Mouse (Mus musculus): ENCODE measurements at regions not wholly inside any gene's neighbourhood (a gene's known extent, or its start where the extent isn't known, plus 50 kb on each side); places are given as distances from the start of the nearest gene placed in this dataset.
"Not testable (repeated sequence)": the region's sequence is repeated elsewhere in the genome, so short reads cannot be mapped to it uniquely, and the experiment has no call there.

DNA sequence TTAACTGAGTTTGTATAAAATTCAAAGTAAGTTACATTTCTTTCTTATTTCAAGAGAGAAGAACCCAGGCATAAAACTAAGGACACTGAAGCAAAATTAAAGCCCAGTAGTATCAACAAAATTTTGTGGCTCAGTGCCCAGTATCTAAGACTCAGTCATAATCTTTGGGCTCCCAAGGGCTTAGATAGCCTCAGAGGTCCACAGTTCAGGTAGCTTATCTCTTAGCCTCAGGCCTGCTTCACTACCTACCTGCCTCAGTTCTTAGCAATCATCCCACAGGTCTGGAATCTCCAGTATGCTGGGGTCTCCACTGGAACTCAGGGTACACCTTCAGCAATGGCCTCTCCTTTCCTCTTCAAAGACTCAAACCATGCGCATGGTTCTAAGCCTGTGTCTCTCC, 531.4 kb upstream of the Olfr1507 start:
- not testable (repeated sequence) for DNase-seq (ENCODE audit: extremely low spot score)

DNA sequence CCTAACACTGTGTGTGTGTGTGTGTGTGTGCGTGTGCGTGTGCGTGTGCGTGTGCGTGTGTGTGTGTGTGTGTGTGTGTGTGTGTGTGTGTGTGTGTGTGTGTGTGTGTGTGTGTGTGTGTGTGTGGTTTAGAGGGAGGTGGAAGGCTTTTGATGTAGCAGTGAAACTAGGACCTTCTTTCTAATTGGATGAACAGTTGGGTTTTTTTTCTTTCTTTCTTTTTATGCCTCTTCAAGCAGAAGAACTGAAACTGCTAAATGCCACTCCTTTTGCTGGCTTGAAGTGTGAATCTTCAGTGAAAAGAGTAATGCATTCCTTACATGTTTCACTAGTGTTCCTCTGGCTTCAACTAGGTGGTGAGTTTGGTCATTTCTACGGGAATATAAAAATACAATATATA, 524.6 kb upstream of the Olfr1507 start:
- DNase-seq (ENCODE audit: extremely low spot score), result not testable (repeated sequence)

DNA sequence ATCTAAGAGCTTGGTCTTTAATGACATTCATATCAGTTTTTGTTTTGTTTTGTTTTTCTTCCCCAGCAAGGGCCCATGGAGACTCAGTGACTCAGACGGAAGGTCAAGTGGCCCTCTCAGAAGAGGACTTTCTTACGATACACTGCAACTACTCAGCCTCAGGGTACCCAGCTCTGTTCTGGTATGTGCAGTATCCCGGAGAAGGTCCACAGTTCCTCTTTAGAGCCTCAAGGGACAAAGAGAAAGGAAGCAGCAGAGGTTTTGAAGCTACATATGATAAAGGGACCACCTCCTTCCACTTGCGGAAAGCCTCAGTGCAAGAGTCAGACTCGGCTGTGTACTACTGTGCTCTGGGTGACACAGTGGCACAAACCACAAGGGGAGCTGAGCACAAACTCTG, 512.2 kb upstream of the Olfr1507 start:
- not testable (repeated sequence) for DNase-seq (ENCODE audit: extremely low spot score)

DNA sequence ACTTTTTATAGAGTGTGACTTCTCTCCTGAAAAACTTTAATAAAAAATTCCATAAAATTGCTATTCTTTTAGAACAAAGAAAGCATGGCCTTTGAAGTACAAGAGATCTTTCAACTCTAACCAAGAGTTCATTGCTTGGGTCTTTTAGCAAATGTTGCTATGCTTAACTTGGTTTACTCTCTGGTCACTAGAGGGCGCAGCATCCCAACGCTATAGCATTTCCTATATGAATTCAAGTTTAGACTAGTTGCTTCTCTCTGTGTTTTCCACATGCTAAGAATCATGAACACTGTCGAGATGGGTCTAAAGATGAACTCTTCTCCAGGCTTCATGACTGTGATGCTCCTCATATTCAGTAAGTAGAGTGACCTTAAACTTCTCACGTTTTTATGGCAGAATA, 511.8 kb upstream of the Olfr1507 start:
- DNase-seq (ENCODE audit: extremely low spot score), result not testable (repeated sequence)

DNA sequence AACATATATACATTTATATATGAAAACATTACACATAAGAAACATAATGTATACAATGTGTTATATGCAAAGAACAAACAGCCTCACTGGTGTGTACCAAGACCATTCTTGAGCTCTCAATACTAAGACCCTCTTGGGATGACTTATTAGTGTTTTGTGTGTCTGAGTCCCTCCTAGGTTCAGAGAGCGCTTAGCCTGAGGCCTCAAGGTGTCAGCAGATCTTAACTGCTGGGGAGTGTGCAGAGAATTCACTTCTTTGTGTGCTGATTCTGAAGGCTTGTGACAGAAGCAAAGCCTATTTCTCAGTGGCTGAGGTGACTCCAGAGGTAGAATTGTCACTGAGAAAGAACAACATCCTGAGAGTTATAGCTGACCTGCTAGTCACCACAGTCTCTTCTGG, 505.7 kb upstream of the Olfr1507 start:
- not testable (repeated sequence) for DNase-seq (ENCODE audit: extremely low spot score)

DNA sequence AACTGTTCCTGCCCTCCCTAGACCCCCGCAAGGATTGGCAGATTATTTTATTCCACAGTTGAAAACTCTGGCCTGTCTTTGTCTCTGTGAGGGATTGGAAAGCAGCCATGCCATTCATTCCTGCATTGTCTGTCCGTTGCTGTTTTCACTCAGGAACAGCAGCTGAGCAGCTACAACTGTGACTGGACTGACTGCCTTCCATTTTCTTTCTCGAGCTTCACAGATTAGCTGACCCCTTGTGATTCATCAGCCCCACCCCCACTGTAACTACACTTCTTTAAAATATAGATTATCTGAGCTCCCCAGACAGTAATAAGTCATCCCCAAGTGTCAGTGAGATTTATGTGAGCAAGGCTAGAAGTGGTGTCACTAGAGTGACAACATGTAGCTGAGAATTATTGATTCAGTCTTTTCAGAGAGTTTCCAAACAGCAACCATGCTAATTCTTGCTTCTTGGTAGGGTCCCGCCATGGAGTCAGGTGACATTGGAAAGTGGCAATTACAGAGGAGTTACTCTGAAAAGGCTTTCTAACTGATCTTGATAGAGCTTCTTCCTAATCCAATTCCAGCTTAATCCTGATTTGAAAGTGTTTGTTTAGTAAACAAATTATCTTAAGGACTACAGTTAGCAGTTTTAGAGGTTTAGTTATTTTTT, 496.7 kb upstream of the Olfr1507 start:
- not testable (repeated sequence) for DNase-seq (ENCODE audit: extremely low spot score)

DNA sequence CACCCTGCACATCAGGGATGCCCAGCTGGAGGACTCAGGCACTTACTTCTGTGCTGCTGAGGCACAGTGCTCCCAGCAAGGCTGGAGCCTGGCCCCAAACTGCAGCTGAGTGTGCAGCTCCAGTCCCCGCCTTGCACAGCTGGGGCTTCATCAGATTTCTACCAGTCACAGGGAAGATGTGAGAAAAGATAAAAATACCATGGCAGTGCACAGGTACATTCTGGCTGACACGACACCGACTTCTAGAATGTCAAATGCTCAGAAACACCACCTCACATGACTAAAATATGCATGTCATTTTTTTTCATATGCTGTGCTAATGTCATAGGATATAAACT, 495.7 kb upstream of the Olfr1507 start:
- not testable (repeated sequence) for DNase-seq (ENCODE audit: extremely low spot score)

DNA sequence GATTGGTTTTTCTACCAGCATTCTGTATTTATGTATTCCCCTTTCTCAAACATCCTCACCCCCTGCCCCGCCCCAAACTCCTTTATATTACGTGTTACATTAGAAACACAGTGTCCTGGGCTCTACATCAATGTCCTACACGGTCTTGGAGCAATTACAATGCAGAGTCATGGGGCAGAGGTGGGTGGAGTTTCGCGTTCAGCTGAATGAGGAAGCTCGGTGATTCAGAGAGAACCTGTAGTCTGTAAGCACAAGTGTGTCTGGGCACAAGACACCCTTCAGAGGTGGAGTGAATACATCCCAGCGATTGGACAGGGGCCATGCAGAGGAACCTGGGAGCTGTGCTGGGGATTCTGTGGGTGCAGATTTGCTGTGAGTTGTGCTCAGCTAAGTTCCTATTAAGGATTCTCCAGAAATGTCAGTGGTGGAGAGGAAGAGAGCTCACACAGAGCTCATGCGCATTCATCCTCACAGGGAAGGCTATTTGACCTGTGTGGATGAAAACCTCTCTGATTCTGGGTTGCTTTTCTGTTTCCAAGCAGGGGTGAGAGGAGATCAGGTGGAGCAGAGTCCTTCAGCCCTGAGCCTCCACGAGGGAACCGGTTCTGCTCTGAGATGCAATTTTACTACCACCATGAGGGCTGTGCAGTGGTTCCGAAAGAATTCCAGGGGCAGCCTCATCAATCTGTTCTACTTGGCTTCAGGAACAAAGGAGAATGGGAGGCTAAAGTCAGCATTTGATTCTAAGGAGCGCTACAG, 495.2 kb upstream of the Olfr1507 start:
- not testable (repeated sequence) for DNase-seq (ENCODE audit: extremely low spot score)

DNA sequence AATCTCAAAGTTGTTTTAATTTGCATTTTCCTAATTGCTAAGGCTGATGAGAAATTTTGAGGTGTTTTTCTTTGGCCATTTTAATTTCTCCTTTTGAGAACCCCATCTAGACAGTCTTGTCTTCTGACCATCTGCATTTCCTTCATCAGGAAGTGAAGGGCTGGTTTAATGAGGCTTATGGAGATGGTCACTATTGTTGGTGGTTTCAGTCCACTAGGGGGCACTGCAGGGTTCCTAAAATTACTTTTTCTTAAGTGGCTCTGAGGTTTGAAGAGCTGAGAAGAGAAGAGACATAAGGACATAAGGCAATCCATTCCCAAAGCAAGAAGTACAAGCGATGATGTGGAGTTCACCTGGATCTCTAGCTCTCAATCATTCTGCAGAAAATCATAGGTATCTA, 494.4 kb upstream of the Olfr1507 start:
- not testable (repeated sequence) for DNase-seq (ENCODE audit: extremely low spot score)

DNA sequence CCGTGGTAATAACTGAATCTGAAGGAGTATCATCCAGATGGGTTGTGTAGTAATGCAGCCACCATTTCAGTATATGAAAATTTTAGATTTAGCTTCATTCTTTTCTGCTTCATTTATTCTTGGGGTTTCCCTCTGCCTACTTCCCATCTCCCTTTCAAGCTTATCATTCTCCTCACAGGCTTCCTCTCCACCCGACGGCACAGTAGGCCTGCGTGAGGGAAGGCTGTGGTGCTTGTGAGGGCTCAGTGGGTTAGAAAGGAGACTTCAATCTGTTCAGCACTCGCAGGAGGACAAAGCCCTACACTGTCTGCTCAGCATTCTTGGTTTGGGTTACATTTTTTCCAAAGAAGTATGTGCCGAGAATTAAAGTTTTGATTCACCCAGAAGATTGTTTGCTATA, 493.0 kb upstream of the Olfr1507 start:
- DNase-seq (ENCODE audit: extremely low spot score), result not testable (repeated sequence)

DNA sequence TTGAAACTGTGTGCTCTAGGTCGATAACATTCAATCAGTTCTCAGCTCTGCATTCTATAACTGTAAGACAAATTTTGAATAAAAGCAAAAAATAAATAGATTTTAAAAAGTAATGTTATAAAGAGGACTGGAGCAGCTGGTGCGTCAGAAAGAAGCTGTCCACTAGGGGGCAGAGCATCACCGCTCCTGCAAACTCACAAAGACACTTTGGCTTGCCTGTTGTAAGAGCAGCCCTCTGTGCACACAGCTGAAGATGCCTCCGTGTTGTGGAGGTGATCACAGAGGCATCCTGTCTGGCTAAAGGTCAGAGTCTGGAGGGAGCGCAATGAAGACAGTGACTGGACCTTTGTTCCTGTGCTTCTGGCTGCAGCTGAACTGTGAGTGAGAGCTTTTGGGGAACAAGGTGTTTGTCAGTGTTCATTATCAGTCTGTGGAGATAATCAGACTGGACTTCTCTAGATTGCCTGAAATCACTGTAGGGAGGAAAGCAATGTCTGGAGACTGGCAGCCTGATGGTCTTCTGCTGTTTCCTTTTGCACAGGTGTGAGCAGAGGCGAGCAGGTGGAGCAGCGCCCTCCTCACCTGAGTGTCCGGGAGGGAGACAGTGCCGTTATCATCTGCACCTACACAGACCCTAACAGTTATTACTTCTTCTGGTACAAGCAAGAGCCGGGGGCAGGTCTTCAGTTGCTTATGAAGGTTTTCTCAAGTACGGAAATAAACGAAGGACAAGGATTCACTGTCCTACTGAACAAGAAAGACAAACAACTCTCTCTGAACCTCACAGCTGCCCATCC, 476.9 kb upstream of the Olfr1507 start:
- DNase-seq (ENCODE audit: extremely low spot score), result not testable (repeated sequence)

DNA sequence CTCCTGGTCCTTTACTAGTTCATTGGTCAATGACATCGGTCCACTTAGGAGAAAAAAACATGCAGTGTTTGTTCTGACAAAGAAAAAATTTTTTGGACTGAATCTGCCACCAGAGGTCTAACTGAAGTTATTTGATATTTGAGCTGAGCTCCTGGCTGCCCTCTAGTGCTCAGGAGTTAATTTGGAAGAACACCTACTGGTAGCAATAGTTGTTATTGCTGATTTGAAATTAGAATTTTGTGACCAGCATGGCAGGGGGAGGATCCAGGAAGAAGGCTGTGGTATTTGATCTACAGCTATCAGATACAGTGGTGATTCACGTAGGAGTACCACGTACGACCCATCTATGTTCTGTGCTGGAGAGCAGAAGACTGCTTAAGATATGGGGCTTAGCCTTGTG, 466.6 kb upstream of the Olfr1507 start:
- not testable (repeated sequence) for DNase-seq (ENCODE audit: extremely low spot score)

DNA sequence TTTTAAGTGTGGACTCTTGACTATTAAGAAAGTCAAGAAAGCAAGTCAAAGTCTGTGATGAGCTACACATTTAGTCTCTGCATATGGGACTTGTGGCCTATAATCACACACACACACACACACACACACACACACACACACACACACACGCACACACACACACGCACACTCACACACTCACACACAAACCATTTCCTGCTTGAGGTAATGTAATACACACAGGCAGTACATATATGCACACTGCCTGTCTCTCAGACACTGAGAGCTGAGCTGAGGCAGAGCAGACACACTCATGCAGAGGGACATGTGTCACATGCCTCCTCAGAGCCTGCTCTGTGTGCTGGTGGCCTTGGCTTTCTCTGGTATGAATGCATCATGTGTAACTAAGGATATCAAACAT, 461.0 kb upstream of the Olfr1507 start:
- DNase-seq (ENCODE audit: extremely low spot score), result not testable (repeated sequence)

DNA sequence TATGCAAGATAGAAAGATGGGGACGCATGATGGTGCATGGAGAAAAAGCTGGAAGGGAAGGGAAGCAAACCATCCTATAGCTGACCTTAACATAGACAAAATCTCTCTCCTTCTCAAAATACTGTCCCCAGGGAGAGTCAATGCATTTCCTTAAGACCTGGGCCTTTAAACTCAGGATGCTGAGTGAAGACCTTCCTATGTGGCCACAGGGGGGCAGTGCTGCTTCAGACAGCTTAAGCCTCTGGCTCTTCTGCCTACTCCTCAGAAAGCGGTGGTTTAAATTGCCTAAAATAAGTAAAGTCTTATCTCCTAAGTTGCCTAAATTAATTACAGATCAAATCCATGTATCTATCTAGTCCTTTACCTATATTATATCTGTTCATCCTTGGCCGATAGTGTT, 449.4 kb upstream of the Olfr1507 start:
- DNase-seq (ENCODE audit: extremely low spot score), result not testable (repeated sequence)

DNA sequence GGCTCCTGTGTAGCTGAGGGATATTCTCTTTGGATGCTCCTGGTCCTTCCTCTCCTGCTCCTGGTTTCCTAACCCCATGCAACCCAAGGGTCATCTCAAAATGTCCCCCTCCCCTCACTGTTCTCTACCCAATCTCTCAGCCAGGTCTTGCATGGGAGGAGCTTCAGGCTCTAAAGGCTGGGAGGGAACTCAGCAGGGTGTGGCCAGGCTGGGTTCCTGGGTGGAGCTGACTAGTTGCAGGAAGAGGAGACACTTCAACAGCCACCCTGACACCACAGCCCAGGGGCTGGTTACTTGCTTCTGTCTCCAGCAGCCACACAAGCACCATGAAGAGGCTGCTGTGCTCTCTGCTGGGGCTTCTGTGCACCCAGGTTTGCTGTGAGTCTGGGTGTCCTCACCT, 446.9 kb upstream of the Olfr1507 start:
- not testable (repeated sequence) for DNase-seq (ENCODE audit: extremely low spot score)

DNA sequence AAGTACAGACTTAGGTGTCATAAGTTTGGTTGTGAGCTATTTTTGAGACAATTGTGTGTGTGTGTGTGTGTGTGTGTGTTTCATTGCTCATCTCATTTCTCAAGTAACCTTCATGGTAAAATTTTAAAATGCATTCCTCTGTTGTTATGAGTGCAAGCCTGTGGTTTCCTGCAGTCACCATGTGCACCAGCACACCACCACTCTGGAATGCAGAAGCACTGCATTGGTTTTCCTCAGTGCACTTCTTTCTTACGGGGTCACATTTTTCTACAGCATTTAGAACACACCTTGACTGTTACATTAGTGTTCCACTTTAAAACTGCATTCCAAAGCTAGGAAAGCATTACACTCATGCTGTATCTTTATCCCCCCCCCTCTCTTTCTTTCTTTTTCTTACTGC, 446.2 kb upstream of the Olfr1507 start:
- DNase-seq (ENCODE audit: extremely low spot score), result not testable (repeated sequence)

DNA sequence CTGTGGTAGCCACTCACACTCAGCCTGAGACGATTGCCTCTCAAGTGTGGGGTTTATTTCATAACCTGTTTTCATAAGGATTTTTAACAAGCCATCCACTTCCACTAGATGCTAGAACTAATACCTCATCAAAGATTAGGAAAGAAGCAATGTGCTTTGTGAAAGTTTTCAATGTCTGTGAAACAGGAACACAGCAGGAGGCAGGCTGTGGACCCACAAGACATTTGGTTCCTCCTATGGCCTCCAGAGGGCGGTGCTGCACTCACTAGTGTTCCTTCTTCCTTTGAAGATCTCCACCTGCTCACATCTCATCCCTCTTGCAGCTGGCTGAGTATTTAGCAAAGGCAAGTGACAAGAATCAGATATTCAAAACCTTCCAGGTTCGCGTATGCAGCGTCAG, 424.6 kb upstream of the Olfr1507 start:
- DNase-seq (ENCODE audit: extremely low spot score), result not testable (repeated sequence)

DNA sequence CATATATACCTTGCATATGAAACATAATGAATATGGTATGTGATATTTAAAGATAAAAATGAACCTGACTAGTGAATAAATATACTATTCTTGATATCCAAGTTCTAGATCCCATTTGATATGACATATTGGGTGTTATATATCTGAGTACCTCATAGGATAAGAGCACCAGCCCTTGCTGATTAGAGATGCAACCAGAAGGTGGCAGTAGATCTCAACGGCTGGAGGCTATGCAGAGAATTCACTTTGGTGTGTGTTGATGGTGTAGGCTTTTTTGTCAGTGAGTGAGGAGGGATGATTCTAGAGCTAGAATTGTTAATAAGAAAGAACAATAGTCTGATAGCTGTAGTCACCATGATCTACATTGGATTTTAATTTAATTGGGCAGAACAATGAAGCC, 418.3 kb upstream of the Olfr1507 start:
- not testable (repeated sequence) for DNase-seq (ENCODE audit: extremely low spot score)

DNA sequence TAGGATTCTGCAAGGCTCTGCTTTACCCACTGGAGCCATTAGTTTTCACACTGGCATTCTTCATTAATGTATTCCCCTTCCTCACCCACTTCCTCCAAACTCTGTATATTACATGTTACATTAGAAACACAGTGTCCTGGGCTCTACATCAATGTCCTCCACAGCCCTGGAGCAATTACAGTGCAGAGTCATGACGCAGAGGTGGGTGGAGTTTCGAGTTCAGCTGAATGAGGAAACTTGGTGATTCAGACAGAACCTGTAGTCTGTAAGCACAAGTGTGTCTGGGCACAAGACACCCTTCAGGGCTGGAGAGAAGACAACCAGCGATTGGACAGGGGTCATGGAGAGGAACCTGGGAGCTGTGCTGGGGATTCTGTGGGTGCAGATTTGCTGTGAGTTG, 404.1 kb upstream of the Olfr1507 start:
- DNase-seq (ENCODE audit: extremely low spot score), result not testable (repeated sequence)

DNA sequence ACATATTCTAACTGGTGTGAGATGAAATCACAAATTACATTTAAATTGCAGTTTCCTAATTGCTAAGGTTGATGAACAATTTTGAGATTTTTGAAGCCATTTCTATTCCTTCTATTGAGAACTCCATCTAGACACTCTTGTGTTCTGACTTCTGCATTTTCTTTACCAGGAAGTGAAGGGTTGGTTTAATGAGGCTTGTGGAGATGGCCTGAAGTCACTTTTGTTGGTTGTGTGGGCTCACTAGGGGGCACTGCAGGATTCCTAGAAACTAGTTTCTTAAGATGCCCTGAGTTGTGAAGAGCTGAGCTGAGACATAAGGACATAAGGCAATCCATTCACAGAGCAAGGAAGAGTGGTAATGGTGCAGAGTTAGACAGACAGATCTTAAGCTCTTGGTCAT, 402.8 kb upstream of the Olfr1507 start:
- DNase-seq (ENCODE audit: extremely low spot score), result not testable (repeated sequence)

DNA sequence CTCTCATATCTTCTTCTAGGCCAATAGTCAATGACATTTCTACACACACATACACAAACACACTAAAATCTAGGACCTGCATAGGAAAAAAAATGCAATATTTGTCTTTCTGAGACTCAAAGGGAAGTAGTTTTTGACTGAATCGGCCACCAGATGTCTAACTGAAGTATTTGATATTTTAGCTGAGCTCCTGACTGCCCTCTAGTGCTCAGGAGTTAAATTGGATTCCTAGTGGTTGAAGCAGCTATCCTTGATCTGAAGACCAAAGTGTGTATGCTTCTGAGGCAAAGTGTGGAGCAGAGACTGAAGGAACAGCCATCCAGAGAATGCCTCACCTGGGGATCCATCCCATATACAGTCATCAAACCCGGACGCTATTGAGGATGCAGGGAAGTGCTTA, 384.4 kb upstream of the Olfr1507 start:
- not testable (repeated sequence) for DNase-seq (ENCODE audit: extremely low spot score)

DNA sequence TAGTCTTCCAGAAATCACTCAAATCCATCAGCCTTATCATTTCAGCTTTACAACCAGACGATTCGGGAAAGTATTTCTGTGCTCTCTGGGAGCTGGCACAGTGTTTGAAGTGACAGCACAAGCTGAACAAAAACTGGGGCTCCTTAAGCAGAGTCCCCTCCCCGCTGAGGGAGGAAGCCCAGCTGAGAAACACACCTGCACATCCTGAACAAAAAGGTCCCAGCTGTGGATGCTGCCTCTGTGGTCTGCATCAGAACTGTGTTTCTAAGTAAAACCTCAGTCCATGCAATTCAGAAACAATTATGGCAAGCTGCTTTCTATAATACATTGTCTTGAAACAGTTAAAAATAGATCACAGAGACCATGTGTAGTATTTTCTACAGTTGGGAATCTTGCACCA, 368.3 kb upstream of the Olfr1507 start:
- DNase-seq (ENCODE audit: extremely low spot score), result not testable (repeated sequence)

DNA sequence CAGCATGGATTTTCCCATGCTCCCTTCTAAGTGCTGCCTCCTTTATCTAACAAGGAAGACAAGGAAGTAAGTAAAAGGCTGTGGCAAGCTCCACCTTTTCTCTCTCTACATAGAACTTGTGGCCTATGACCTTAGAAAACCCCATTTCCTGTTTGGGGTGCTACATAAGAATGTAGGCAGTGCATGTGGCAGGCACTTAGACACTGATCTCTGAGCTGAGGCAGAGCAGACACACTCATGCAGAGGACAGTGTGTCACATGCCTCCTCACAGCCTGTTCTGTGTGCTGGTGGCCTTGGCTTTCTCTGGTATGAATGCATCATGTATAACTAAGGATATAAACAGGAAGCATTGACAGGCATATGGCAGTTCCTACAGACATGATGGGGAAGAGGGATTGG, 367.6 kb upstream of the Olfr1507 start:
- not testable (repeated sequence) for DNase-seq (ENCODE audit: extremely low spot score)

Data from embryo, embryonic 9.5 days (tissue).